Mouse (Mus musculus): ENCODE results near the gene Gm3233.
"Not testable (repeated sequence)": the region's sequence is repeated elsewhere in the genome, so short reads cannot be mapped to it uniquely, and the experiment has no call there.

- TF ChIP-seq CTCF (IDR thresholded peaks at IDR 0.05; ENCODE audit: extremely low read depth, insufficient read length, insufficient replicate concordance, low read depth, low read length); POLR2A (IDR thresholded peaks at IDR 0.05; ENCODE audit: low read depth, low read length): not testable (repeated sequence)
Measured at GRCm38 (mm10) chr10:77751254-77751653, 8.2 kb downstream of the Gm3233 start, which contains the start of gene Gm9736.

All from small intestine, adult 2 months (tissue).